Mouse (Mus musculus) midbrain, postnatal 0 days (tissue): Measurements from ENCODE around the gene Etfb. TPM values are rescaled to one million over a fixed set of nuclear protein-coding genes. Genes with fewer than 3 reads are reported as not detected.
A peak's percentile ranks its signal among the peaks of the same experiment; 100 is the strongest.

Experiments used
- ATAC-seq: fragments of 200-750 bp; cut with Nextera tagmentation; 2 replicates; pipeline ENCODE4 v1.8.0; 2017; ENCODE audit warnings: moderate number of reproducible peaks, mild to moderate bottlenecking, moderate TSS enrichment, moderate library complexity; ENCODE audit not compliant: low FRiP score
- DNase-seq: peaks from one replicate; pipeline ENCODE4 v3.0.0-alpha.2; 2015; ENCODE audit warnings: low spot score
- H3K27ac ChIP-seq: fragments of 300-500 bp; sonication (generic); 2 replicates; pipeline ENCODE4 v1.5.1; 2014; ENCODE audit warnings: low read depth, mild to moderate bottlenecking, low read length, mixed read lengths
- H3K27me3 ChIP-seq: fragments of 300-500 bp; sonication (generic); 2 replicates; pipeline ENCODE4 v1.6.1; 2014; ENCODE audit warnings: low read length, control low read depth, mixed read lengths; ENCODE audit not compliant: insufficient read depth
- H3K36me3 ChIP-seq: fragments of 300-500 bp; sonication (generic); 2 replicates; pipeline ENCODE4 v1.6.1; 2014; ENCODE audit warnings: low read length, control low read depth, mixed read lengths; ENCODE audit not compliant: insufficient read depth
- H3K4me1 ChIP-seq: fragments of 300-500 bp; sonication (generic); 2 replicates; pipeline ENCODE4 v1.6.1; 2014; ENCODE audit warnings: mild to moderate bottlenecking, control low read depth, antibody characterized with exemption, low read length, mixed read lengths; ENCODE audit not compliant: insufficient read depth
- H3K4me2 ChIP-seq: fragments of 300-500 bp; sonication (generic); 2 replicates; pipeline ENCODE4 v1.6.1; 2014; ENCODE audit warnings: low read depth, mild to moderate bottlenecking, low read length, mixed read lengths; ENCODE audit not compliant: poor library complexity, severe bottlenecking
- H3K4me3 ChIP-seq: fragments of 300-500 bp; sonication (generic); 2 replicates; pipeline ENCODE4 v1.5.1; 2014; ENCODE audit warnings: low read depth, mild to moderate bottlenecking, low read length, moderate library complexity
- H3K9ac ChIP-seq: fragments of 300-500 bp; sonication (generic); replicated peaks from 2 replicates; pipeline ENCODE4 v1.6.1; 2014; ENCODE audit warnings: mild to moderate bottlenecking, low read length, moderate library complexity, mixed read lengths; ENCODE audit not compliant: poor library complexity, severe bottlenecking
- H3K9me3 ChIP-seq: fragments of 300-500 bp; sonication (generic); 2 replicates; pipeline ENCODE4 v1.6.1; 2016; ENCODE audit warnings: low read length, control low read depth
- CTCF ChIP-seq: IDR thresholded peaks from 2 replicates; pipeline ENCODE4 v1.5.1; 2016; ENCODE audit warnings: antibody characterized with exemption, mild to moderate bottlenecking
- WGBS: fragments of 180-500 bp; shearing (Covaris S2); extraction: QIAGEN DNeasy Blood & Tissue Kit; methylation state at CpG from one replicate; pipeline ENCODE4 v1.1.7; 2014; 5-methylcytosine and 5-hydroxymethylcytosine counted together
- polyA plus RNA-seq: library from polyadenylated mRNA; unstranded; fragments of >200 nt; fragmentation: Nextera tagmentation; extraction: Ambion mirVana; gene quantifications from 2 replicates; pipeline ENCODE4 v1.2.1, GENCODE M21; 2015
- total RNA-seq: library from RNA; depleted of rRNA; stranded (reverse); fragments of >200 nt; gene quantifications from 2 replicates; pipeline ENCODE4 v1.2.3, GENCODE M21; 2014

Etfb gene
- total and polyA plus RNA-seq, 2 experiments from 2014 or later = 28.6 to 94.0 TPM

DNA sequence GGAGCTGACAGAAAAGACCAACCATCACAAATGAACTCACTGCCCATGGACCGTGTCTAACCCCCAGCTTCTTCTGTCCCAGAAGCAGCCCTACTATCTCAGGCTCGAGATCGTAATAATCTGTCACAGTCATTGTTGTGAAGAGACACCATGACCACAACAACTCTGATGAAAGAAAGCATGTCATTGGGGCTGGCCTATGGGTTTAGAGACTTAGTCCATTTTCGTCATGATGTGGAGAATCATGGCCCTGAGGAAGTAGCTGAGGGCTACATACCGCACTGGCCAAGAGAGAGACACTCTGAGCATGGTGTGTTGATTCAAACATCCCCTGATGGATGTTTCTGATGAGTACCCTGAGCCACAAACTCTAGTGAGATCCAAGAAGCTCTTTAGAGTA, 9.2 kb upstream of the Etfb start:
- ATAC-seq (no peak), DNase-seq (no peak)
- TF ChIP-seq CTCF = no peak
- Histone ChIP-seq H3K4me2 (no peak overlapping the region), H3K4me1 (no peaks in the 10 kb centered on the region), H3K9ac (no peak overlapping the region), H3K27ac (no peak overlapping the region), H3K4me3 (no peak overlapping the region), H3K36me3 (no peaks in the 10 kb centered on the region), H3K9me3 (no peaks in the 10 kb centered on the region), H3K27me3 (no peaks in the 10 kb centered on the region)
- 80% methylated on average over 5 of the region's 5 CpGs for WGBS

DNA sequence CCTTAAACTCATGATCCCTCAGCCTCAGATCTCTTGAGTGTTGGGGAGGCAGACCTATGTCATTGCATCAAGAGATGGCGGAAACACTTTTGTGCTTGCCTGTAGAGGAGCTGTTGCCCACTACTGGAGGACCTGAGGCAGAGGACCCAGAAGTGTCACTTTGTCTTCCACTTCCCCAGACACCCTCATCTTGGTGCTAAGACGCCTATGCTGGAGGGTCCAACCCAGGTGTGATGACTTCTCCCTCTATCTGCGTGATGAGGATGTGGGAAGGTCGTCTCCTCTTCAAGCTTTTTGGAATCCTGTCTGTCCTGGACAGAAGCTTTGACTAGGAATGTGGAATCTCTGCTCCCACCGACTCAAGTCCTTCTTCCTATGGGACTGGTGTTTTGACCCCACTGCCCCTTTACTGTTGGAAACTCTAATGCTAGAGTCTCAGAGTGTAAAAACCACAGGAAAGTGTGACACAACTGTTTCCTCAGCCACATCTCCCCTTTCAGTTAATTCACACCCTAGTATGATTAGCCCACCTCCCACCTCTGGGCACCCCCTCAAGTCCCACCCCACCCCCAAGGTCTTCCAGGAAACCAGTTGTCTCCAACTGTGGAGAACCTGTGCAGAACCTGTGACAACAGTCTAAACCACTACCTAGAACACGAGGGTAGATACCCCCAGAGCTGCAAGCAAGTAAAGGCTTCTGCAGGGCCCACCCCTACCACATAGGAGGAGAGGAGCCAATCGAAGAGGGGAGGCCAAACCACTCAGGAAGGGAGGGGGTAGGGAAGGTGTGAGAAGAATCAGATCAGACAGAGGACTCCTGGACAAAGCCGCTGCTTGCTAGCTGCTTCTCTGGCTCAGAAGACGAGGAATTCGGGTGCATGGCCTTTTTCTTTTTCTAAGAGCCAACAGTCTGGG, 7.3 kb upstream of the Etfb start, which contains the start of gene Nkg7:
Gene Nkg7 (plus strand): TSS at position 733 of the 915 bp plus-strand sequence.
- Histone ChIP-seq H3K4me3 (no peak within 1 kb of the TSS), H3K9me3 (no peaks in the 10 kb centered on the region), H3K27ac (no peak within 1 kb of the TSS), H3K27me3 (no peaks in the 10 kb centered on the region), H3K4me2 (no peak within 1 kb of the TSS), H3K4me1 (no peaks in the 10 kb centered on the region), H3K36me3 (no peaks in the 10 kb centered on the region), H3K9ac (no peak within 1 kb of the TSS)
- 83% methylated on average over 10 of the region's 10 CpGs for WGBS
- no peak for ATAC-seq
- TF ChIP-seq CTCF = no peak
- no peak for DNase-seq

DNA sequence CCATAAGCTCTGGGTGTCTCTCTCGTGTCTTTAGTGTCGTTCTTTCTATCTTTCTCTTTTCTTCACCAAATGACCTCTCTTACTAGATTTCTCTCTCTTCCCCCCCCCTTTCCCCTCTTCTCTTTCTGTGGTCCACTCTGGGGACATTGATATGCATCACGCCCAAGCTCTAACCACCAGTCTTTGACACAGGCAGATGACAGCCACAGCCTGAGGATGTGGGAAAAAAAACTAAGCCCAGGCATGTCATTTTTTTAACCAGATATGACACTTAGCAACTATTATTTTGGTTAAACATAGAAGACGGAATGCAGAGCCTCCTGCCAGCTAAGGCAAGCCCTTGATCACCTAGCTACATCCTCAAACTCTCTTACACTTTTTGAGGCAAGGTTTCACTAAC, 5.3 kb upstream of the Etfb start:
- Histone ChIP-seq H3K4me3 (no peak overlapping the region), H3K36me3 (no peaks in the 10 kb centered on the region), H3K27ac (no peak overlapping the region), H3K27me3 (no peaks in the 10 kb centered on the region), H3K4me2 (no peak overlapping the region), H3K9ac (no peak overlapping the region), H3K9me3 (no peaks in the 10 kb centered on the region), H3K4me1 (peaks cover 6% of the 10 kb centered on the region; the same call in 1 of the 2 replicates)
- ATAC-seq (no peak), DNase-seq (no peak)
- WGBS = 78% methylated on average over 4 of the region's 4 CpGs
- TF ChIP-seq CTCF = no peak

DNA sequence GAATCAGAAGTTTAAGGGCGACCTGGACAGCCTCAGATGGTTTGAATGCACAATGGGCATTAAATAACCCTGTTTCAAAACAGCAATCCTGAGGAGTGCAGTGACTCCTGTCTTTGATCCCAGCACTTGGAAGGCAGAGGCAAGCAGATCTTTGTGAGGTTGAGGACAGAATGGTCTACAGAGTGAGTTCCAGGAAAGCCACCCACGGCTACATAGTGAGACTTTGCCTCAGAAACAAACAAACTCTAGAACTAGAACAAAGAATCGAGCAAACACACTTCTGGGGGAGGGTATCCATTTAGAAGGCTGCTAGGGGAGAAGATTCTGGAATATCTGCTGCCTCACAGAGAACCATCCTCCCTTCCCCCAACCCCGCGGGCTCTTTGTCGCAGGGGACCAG, 3.4 kb upstream of the Etfb start, which contains the start of gene Cldnd2:
Gene Cldnd2 (plus strand): TSS at position 301 of the 400 bp plus-strand sequence.
- Histone ChIP-seq H3K4me1 (peaks cover 16% of the 10 kb centered on the region), H3K36me3 (no peaks in the 10 kb centered on the region), H3K9me3 (no peaks in the 10 kb centered on the region), H3K4me2 (no peak within 1 kb of the TSS), H3K27ac (no peak within 1 kb of the TSS), H3K27me3 (no peaks in the 10 kb centered on the region), H3K9ac (no peak within 1 kb of the TSS), H3K4me3 (no peak within 1 kb of the TSS)
- DNase-seq (no peak), ATAC-seq (no peak)
- WGBS = 82% methylated on average over 6 of the region's 6 CpGs
- no peak for TF ChIP-seq CTCF

DNA sequence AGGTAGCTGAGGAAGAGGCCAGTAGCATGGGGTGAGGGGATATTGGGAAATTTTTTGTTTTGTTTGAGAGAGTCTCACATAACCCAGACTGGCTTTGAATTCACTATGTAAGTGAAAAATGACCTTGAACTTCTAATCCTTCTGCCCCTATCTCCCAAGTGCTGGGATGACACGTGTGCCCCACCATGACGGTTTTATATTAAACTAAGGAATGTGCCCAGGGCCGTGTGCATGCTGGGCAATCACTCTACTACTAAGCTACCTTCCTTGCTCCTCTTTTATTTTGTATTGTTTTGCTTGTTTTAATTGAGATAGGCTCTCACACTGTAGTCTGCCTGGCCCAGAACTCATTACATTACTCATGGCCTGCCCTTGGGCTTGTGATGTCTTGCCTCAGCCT, 2.8 kb upstream of the Etfb start:
- Histone ChIP-seq H3K36me3 (no peaks in the 10 kb centered on the region), H3K4me2 (no peak overlapping the region), H3K27me3 (no peaks in the 10 kb centered on the region), H3K27ac (no peak overlapping the region), H3K9me3 (no peaks in the 10 kb centered on the region), H3K4me3 (no peak overlapping the region), H3K4me1 (peaks cover 16% of the 10 kb centered on the region), H3K9ac (no peak overlapping the region)
- DNase-seq (no peak), ATAC-seq (no peak)
- 86% methylated on average over 3 of the region's 3 CpGs for WGBS
- no peak for TF ChIP-seq CTCF

DNA sequence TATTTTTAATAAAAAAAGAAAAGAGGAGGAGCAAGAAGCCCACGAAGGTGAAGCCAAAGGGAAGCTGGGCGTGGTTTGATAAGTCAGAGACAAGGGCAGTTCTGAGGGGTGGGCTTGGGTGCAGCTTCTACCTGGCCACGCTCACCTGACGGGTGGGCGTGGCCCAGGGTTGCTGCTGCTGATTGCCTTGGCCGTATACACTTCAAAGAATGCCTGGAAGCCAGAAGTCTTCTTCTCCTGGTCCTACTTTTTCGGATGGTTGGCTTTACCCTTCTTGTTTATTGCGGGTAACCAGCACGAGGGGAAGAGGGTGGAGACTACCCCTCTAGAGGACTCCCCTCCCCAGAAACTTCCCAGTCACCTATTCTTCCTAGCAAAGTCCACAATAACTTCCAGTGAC, 1.2 kb upstream of the Etfb start:
- Histone ChIP-seq H3K4me1 (peaks cover 16% of the 10 kb centered on the region), H3K9ac (peak overlapping the region; percentile 65), H3K36me3 (no peaks in the 10 kb centered on the region), H3K27me3 (no peaks in the 10 kb centered on the region), H3K27ac (peak overlapping the region; percentile 87), H3K4me3 (peak overlapping the region; percentile 50), H3K4me2 (peak overlapping the region; percentile 60), H3K9me3 (no peaks in the 10 kb centered on the region)
- no peak for TF ChIP-seq CTCF
- WGBS = 14% methylated on average over 9 of the region's 9 CpGs
- ATAC-seq (no peak), DNase-seq (no peak)
